21 mouse cellular contexts compared by ENCODE assay signal in the genomic region with DNA sequence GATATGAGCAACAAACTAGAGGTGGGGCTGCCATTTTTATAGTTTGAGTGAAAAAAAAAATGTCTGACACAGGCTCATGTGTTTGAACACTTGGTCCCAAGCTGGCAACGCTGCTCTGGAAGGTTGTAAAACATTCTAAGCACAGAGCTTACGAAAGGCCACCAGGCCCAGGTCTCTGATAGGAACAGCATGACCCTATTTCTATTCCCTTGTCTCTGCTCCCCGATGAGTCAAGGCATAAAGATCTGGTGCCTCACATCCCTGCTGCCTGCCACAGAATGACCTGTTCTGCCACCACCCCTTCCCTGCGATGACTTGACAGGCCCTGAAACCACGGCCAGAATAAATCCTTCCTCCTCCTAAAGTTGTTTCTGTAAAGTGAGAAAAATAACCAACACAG. TPM values are rescaled to one million over a fixed set of nuclear protein-coding genes. Genes with fewer than 3 reads are reported as not detected.
DNase-seq lines count a peak whose midpoint lies in the region; ATAC-seq and TF ChIP-seq lines count a peak whose summit lies in the region.
"Had no signal": no experiment of that assay in that cellular context is flagged by ENCODE, and none has a peak within 500 bp of the region (broad histone marks: within the 10 kb centered on the region; RNA-seq: fewer than 3 reads in every experiment).

No protein-coding gene starts in this region.

- DNase-seq in adrenal gland, postnatal 25 days: peak; percentile 9
- no peak for DNase-seq in adrenal gland, adult 2 months
- DNase-seq in 3T3-L1 (ENCODE audit: low read depth, low spot score): peak; percentile 79
- DNase-seq in Patski (ENCODE audit: low read depth, low spot score): no peak
- no peak for DNase-seq in yolk sac, embryonic 10.5 days (ENCODE audit: low spot score)
- DNase-seq: cerebellum, adult 8-10 months; forebrain, postnatal 0 days; gastrocnemius, postnatal 10 days; layer of hippocampus, adult 9-11 months; liver; lung, adult 2 months; lung, postnatal 14 days; thymus, postnatal 14 days had no signal

- CTCF ChIA-PET in Patski (lab: Charles Lee): interaction anchor here (1.1 to 1.2 kb wide), 2 partner anchors 11 to 58 kb away, joined by 3 read pairs; no protein-coding TSS in a partner anchor

- no peak for TF ChIP-seq CTCF in Patski (IDR thresholded peaks at IDR 0.05)

- peak; percentile 4 for ATAC-seq in Patski
- no peak for ATAC-seq in erythroblast, adult 5-6 weeks (replicated peaks; ENCODE audit: low FRiP score, poor library complexity, severe bottlenecking)
- ATAC-seq: CD4-positive, CD25-positive, alpha-beta regulatory T cell, adult 4 months; intestine, embryonic 15.5 days had no signal

- H3K4me3 ChIP-seq in myocyte: no peak overlapping the region
- H3K4me3 ChIP-seq: embryonic facial prominence, embryonic 12.5 days; forebrain, embryonic 12.5 days; heart, embryonic 13.5 days; intestine, embryonic 15.5 days had no signal

- no peaks in the 10 kb centered on the region for H3K36me3 ChIP-seq in myocyte (ENCODE audit: control insufficient read depth, insufficient read depth)
- H3K36me3 ChIP-seq: embryonic facial prominence, embryonic 12.5 days; forebrain, embryonic 12.5 days; heart, embryonic 13.5 days; intestine, embryonic 15.5 days had no signal

- peak overlapping the region; percentile 59 for H3K4me2 ChIP-seq in myocyte (ENCODE audit: low read depth)
- H3K4me2 ChIP-seq: embryonic facial prominence, embryonic 12.5 days; forebrain, embryonic 12.5 days; heart, embryonic 13.5 days; intestine, embryonic 15.5 days had no signal

- H3K27me3 ChIP-seq in Patski: no peaks in the 10 kb centered on the region
- no peaks in the 10 kb centered on the region for H3K27me3 ChIP-seq in myocyte (ENCODE audit: control insufficient read depth, insufficient read depth, insufficient read length)
- H3K27me3 ChIP-seq: embryonic facial prominence, embryonic 12.5 days; heart, embryonic 13.5 days; intestine, embryonic 15.5 days had no signal

- POLR2A ChIA-PET in Patski (lab: Charles Lee): no interaction called here

- H3K79me2 ChIP-seq in myocyte (ENCODE audit: control insufficient read depth, insufficient read depth): no peaks in the 10 kb centered on the region

- no peak overlapping the region for H3ac ChIP-seq in myocyte (ENCODE audit: control insufficient read depth, insufficient read length)

- in situ Hi-C loops in Patski (cut with MboI; ENCODE audit: low pct_unique_long_range_greater_than_20kb): no loop called here

- no peak for TF ChIP-seq POLR2A in myocyte (IDR thresholded peaks at IDR 0.05; ENCODE audit: insufficient read length, low read depth)

TF ChIP-seq in myocyte, 11 proteins besides CTCF, POLR2A, EP300 and RAD21:
- TF ChIP-seq POLR2AphosphoS2 (IDR thresholded peaks at IDR 0.05; ENCODE audit: insufficient read length, low read depth) (no peak), TCF3 (IDR thresholded peaks at IDR 0.05; ENCODE audit: insufficient read length, low read depth) (no peak), MYOD1 (IDR thresholded peaks at IDR 0.05; ENCODE audit: control insufficient read depth in 1 of 3, insufficient read length in 2 of 3, low read depth in 2 of 3) (no peak), CEBPB (IDR thresholded peaks at IDR 0.05; ENCODE audit: insufficient read depth, poor library complexity, severe bottlenecking) (no peak), E2F4 (IDR thresholded peaks at IDR 0.05; ENCODE audit: insufficient read depth) (no peak), USF1 (IDR thresholded peaks at IDR 0.05; ENCODE audit: low read depth) (no peak), SRF (IDR thresholded peaks at IDR 0.05; ENCODE audit: control insufficient read depth, insufficient read length, low read depth) (no peak), MAX (IDR thresholded peaks at IDR 0.05; ENCODE audit: low read depth) (no peak)

RNA-seq across cellular contexts. Expression of gene Mb21d2, which starts 59.0 kb away (rescaled TPM):
- total RNA-seq in adrenal gland, postnatal 25 days (2021): 12.7 and 15.1 TPM in 2 replicates
- 10 to 100 TPM; 10.0 to 11.6 TPM for total RNA-seq in adrenal gland, adult 2 months (2021)
- 11.9 and 14.1 TPM in 2 replicates for polyA plus RNA-seq in adrenal gland, adult 2 months (2012; rRNA removed)
- polyA plus RNA-seq in Patski (2021) (6.6 TPM), myocyte (2012; fragmentation: generic; extraction: Trizol) (6.0 TPM)
- not detected in 2 replicates for total RNA-seq in erythroblast, adult 5-6 weeks (2015; ENCODE audit: low replicate concordance)
- total RNA-seq in erythroblast, adult 5-6 weeks (2017; ENCODE audit: low replicate concordance): not detected in 2 replicates
- total RNA-seq: monocyte, adult 5-6 weeks had no signal
- polyA plus RNA-seq: CD4-positive, CD25-positive, alpha-beta regulatory T cell, adult 4 months had no signal

Comparison
In these comparisons a context has a peak if more than half of its experiments do, and no peak if none do; other contexts are left out.
1. DNase-seq: peak in adrenal gland, postnatal 25 days (single experiment) and 3T3-L1 (single experiment); none in adrenal gland, adult 2 months (single experiment), Patski (single experiment) and yolk sac, embryonic 10.5 days (single experiment).
2. RNA of gene Mb21d2, which starts 59.0 kb away (total RNA-seq): 12.7 to 15.1 TPM in adrenal gland, postnatal 25 days and 10.0 to 11.6 TPM in adrenal gland, adult 2 months; not detected in erythroblast, adult 5-6 weeks; every median in the first group is over 10 times any median in the second.